Mouse (Mus musculus) MEL (cell line): Measurements from ENCODE around the gene Apbb1.

Experiments
- CTCF ChIP-seq, 3 experiments: IDR thresholded peaks in 2 of 3; conservative IDR thresholded peaks in 1 of 3; 2 replicates each; pipeline ENCODE4 v1.5.1; 2011 to 2012; ENCODE audit warnings: low read length in 3 of 3, low read depth in 2 of 3, mild to moderate bottlenecking in 2 of 3, improper control_type of control experiment in 1 of 3, inconsistent platforms in 1 of 3, mixed read lengths in 1 of 3, moderate library complexity in 1 of 3; ENCODE audit not compliant: control insufficient read depth in 1 of 3, insufficient read depth in 1 of 3, poor library complexity in 1 of 3, severe bottlenecking in 1 of 3
- EP300 ChIP-seq, 2 experiments: IDR thresholded peaks; 2 replicates each; pipeline ENCODE4 v1.6.1; 2011; ENCODE audit warnings: improper control_type of control experiment in 2 of 2, low read length in 2 of 2, low read depth in 1 of 2, mild to moderate bottlenecking in 1 of 2
- MAFK ChIP-seq: IDR thresholded peaks from 2 replicates; pipeline ENCODE4 v1.6.1; 2011; ENCODE audit warnings: low read depth, mild to moderate bottlenecking, low read length, improper control_type of control experiment, borderline replicate concordance
- POLR2A ChIP-seq, 2 experiments: IDR thresholded peaks; 2 replicates each; pipeline ENCODE4 v1.6.1; 2011 to 2012; ENCODE audit warnings: low read length in 2 of 2, mild to moderate bottlenecking in 2 of 2, control low read depth in 1 of 2, improper control_type of control experiment in 1 of 2, low read depth in 1 of 2, moderate library complexity in 1 of 2; ENCODE audit not compliant: control insufficient read depth in 1 of 2, insufficient read depth in 1 of 2, poor library complexity in 1 of 2
- ZMIZ1 ChIP-seq: IDR thresholded peaks from 2 replicates; pipeline ENCODE4 v1.6.1; 2012; ENCODE audit warnings: low read depth, mild to moderate bottlenecking, inconsistent platforms, low read length, improper control_type of control experiment, moderate library complexity
- ZNF384 ChIP-seq: IDR thresholded peaks from 2 replicates; pipeline ENCODE4 v1.6.1; 2012; ENCODE audit warnings: low read depth, mild to moderate bottlenecking, inconsistent platforms, low read length, improper control_type of control experiment

DNA sequence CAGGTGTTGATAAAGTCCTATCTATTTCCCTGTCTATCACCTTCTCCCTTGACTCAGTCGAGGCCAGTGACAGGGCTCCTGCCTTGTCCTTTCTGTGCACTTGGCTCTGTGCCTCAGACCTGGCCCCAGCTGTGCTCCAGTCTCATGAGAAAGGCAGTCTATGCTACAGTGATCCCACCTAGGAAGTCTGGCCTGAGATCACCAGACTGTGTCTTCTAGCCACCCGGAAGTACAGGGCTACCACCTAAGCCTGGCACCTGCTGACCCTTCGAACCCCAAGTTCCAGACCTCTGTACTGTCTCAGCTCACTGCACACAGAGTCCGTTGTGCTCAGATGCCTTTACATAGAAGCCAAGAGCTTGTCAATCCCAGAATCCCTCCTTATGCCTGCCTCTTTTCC is 53.4 kb downstream of the Apbb1 start:
- TF ChIP-seq POLR2A (IDR thresholded peaks at IDR 0.05; ENCODE audit: control insufficient read depth in 1 of 2, insufficient read depth in 1 of 2, low read depth in 1 of 2, low read length in 2 of 2, poor library complexity in 1 of 2) (no peak), ZMIZ1 (no peak), CTCF (IDR thresholded peaks at IDR 0.05 in 2 of 3, conservative IDR thresholded peaks at IDR 0.05 in 1 of 3; ENCODE audit: control insufficient read depth in 1 of 3, insufficient read depth in 1 of 3, low read depth in 2 of 3, low read length in 3 of 3, poor library complexity in 1 of 3, severe bottlenecking in 1 of 3) (no peak), ZNF384 (no peak), EP300 (IDR thresholded peaks at IDR 0.05; ENCODE audit: low read depth in 1 of 2, low read length in 2 of 2) (no peak), MAFK (no peak)
